Mouse (Mus musculus) heart, postnatal 0 days (tissue): ENCODE results near the gene Gm20431. TPM values are rescaled to one million over a fixed set of nuclear protein-coding genes. Genes with fewer than 3 reads are reported as not detected.

ENCODE experiments used
- ATAC-seq: fragments of 200-750 bp; cut with Nextera tagmentation; 2 replicates; pipeline ENCODE4 v1.8.0; 2017; ENCODE audit warnings: low read depth, moderate number of reproducible peaks, moderate library complexity; ENCODE audit not compliant: insufficient read depth
- DNase-seq: peaks from one replicate; pipeline ENCODE4 v3.0.0-alpha.2; 2016; ENCODE audit warnings: low spot score
- H3K27ac ChIP-seq: fragments of 300-500 bp; sonication (generic); 2 replicates; pipeline ENCODE4 v1.5.1; 2014; ENCODE audit warnings: low read depth, mild to moderate bottlenecking
- H3K27me3 ChIP-seq: fragments of 300-500 bp; sonication (generic); 2 replicates; pipeline ENCODE4 v1.6.1; 2014; ENCODE audit warnings: low read length, mixed read lengths; ENCODE audit not compliant: control insufficient read depth, insufficient read depth
- H3K36me3 ChIP-seq: fragments of 300-500 bp; sonication (generic); replicated peaks from 2 replicates; pipeline ENCODE4 v1.6.1; 2014; ENCODE audit warnings: low read length, mixed read lengths; ENCODE audit not compliant: control insufficient read depth, insufficient read depth
- H3K4me1 ChIP-seq: fragments of 300-500 bp; sonication (generic); 2 replicates; pipeline ENCODE4 v1.6.1; 2014; ENCODE audit warnings: antibody characterized with exemption; ENCODE audit not compliant: control insufficient read depth, insufficient read depth
- H3K4me2 ChIP-seq: fragments of 300-500 bp; sonication (generic); 2 replicates; pipeline ENCODE4 v1.6.1; 2014; ENCODE audit warnings: low read depth, mild to moderate bottlenecking, low read length, moderate library complexity
- H3K4me3 ChIP-seq: fragments of 300-500 bp; sonication (generic); 2 replicates; pipeline ENCODE4 v1.5.1; 2014; ENCODE audit warnings: low read depth, low read length
- H3K9ac ChIP-seq: fragments of 300-500 bp; sonication (generic); replicated peaks from 2 replicates; pipeline ENCODE4 v1.6.1; 2014; ENCODE audit warnings: low read depth, low read length, mixed read lengths
- H3K9me3 ChIP-seq: fragments of 300-500 bp; sonication (generic); replicated peaks from 2 replicates; pipeline ENCODE4 v1.6.1; 2016; ENCODE audit warnings: low read length; ENCODE audit not compliant: control insufficient read depth
- CTCF ChIP-seq: IDR thresholded peaks from 2 replicates; pipeline ENCODE4 v1.5.1; 2016; ENCODE audit warnings: antibody characterized with exemption, control low read depth, low read depth
- EP300 ChIP-seq: IDR thresholded peaks from 2 replicates; pipeline ENCODE4 v1.6.1; 2016; ENCODE audit warnings: antibody characterized with exemption, low read depth
- WGBS: fragments of 180-500 bp; shearing (Covaris S2); extraction: QIAGEN DNeasy Blood & Tissue Kit; methylation state at CpG from one replicate; pipeline ENCODE4 v1.1.7; 2014; 5-methylcytosine and 5-hydroxymethylcytosine counted together
- polyA plus RNA-seq: library from polyadenylated mRNA; unstranded; fragments of >200 nt; fragmentation: Nextera tagmentation; extraction: Ambion mirVana; gene quantifications from 2 replicates; pipeline ENCODE4 v1.2.1, GENCODE M21; 2015
- total RNA-seq: library from RNA; depleted of rRNA; stranded (reverse); fragments of >200 nt; gene quantifications from 2 replicates; pipeline ENCODE4 v1.2.3, GENCODE M21; 2014; ENCODE audit warnings: low replicate concordance

Gm20431 gene
- total and polyA plus RNA-seq, 2 experiments from 2014 or later: 5.1 to 5.8 TPM

GRCm38 (mm10) chr2:167597492-167598186 lies 63.7 kb downstream of the Gm20431 start:
- DNase-seq (peak; percentile 24), ATAC-seq (peak; percentile 18; the same call in 1 of the 2 replicates)
- H3K4me3 ChIP-seq: peak overlapping the region; percentile 12; the same call in 1 of the 2 replicates
- no peaks in the 10 kb centered on the region for H3K27me3 ChIP-seq
- peak overlapping the region; percentile 49 for H3K27ac ChIP-seq
- no peaks in the 10 kb centered on the region for H3K36me3 ChIP-seq
- peak overlapping the region; percentile 46 for H3K4me2 ChIP-seq
- TF ChIP-seq CTCF (no peak), EP300 (no peak)
- 41% methylated on average over 25 of the region's 40 CpGs for WGBS
- H3K4me1 ChIP-seq: peaks cover 13% of the 10 kb centered on the region
- peak overlapping the region; percentile 40 for H3K9ac ChIP-seq
- H3K9me3 ChIP-seq: no peaks in the 10 kb centered on the region

GRCm38 (mm10) chr2:167596726-167597491 lies 64.4 kb downstream of the Gm20431 start:
- TF ChIP-seq CTCF (no peak), EP300 (no peak)
- H3K9me3 ChIP-seq: no peaks in the 10 kb centered on the region
- peak overlapping the region; percentile 12; the same call in 1 of the 2 replicates for H3K4me3 ChIP-seq
- peak overlapping the region; percentile 46 for H3K4me2 ChIP-seq
- no peak for DNase-seq
- 48% methylated on average over 27 of the region's 27 CpGs for WGBS
- H3K27ac ChIP-seq: peak overlapping the region; percentile 49
- H3K9ac ChIP-seq: peak overlapping the region; percentile 40
- H3K4me1 ChIP-seq: peaks cover 13% of the 10 kb centered on the region
- no peak for ATAC-seq
- no peaks in the 10 kb centered on the region for H3K36me3 ChIP-seq
- H3K27me3 ChIP-seq: no peaks in the 10 kb centered on the region

GRCm38 (mm10) chr2:167596262-167596661 lies 65.0 kb downstream of the Gm20431 start:
- no peak overlapping the region for H3K4me3 ChIP-seq
- H3K4me2 ChIP-seq: no peak overlapping the region
- H3K4me1 ChIP-seq: peaks cover 13% of the 10 kb centered on the region
- WGBS: 54% methylated on average over 4 of the region's 4 CpGs
- DNase-seq (no peak), ATAC-seq (no peak)
- H3K9me3 ChIP-seq: no peaks in the 10 kb centered on the region
- H3K36me3 ChIP-seq: no peaks in the 10 kb centered on the region
- no peak for TF ChIP-seq EP300
- no peak for TF ChIP-seq CTCF
- H3K27me3 ChIP-seq: no peaks in the 10 kb centered on the region
- H3K27ac ChIP-seq: peak overlapping the region; percentile 77
- 0 out of 2 replicates have a peak overlapping the region, but pooled peaks have one; percentile 28 for H3K9ac ChIP-seq

DNA sequence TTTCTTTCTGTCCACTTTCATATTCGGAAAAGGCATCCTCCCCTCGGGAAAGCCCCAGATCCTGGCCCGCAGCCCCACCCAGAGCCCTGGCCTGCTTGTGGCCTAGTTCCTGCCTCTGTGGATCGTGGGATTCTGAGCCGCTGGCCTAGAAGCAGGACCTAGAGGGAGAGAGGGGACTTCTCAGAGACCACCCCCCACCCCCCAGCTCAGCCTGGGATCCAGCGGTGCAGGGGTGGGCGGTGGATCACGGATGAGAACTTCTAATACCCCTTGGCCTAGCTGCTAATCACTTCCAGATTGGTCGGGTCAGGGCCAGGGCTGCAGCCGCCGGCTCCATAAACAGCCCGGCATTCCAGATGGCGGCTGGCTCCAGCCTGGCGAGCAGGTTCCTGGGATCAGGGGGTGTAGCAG lies 65.5 kb downstream of the Gm20431 start:
- no peak for TF ChIP-seq EP300
- no peak for TF ChIP-seq CTCF
- Histone ChIP-seq H3K4me3 (no peak overlapping the region), H3K27me3 (no peaks in the 10 kb centered on the region), H3K9me3 (no peaks in the 10 kb centered on the region), H3K9ac (0 out of 2 replicates have a peak overlapping the region, but pooled peaks have one; percentile 28), H3K4me2 (no peak overlapping the region), H3K4me1 (peaks cover 13% of the 10 kb centered on the region), H3K27ac (peak overlapping the region; percentile 77), H3K36me3 (no peaks in the 10 kb centered on the region)
- ATAC-seq (no peak), DNase-seq (no peak)
- 52% methylated on average over 14 of the region's 14 CpGs for WGBS

- peak overlapping the region; percentile 77 for H3K27ac ChIP-seq
- no peaks in the 10 kb centered on the region for H3K36me3 ChIP-seq
- H3K9me3 ChIP-seq: no peaks in the 10 kb centered on the region
- DNase-seq (peak; percentile 93), ATAC-seq (peak; percentile 84)
- H3K4me1 ChIP-seq: peaks cover 13% of the 10 kb centered on the region
- H3K4me2 ChIP-seq: 0 out of 2 replicates have a peak overlapping the region, but pooled peaks have one; percentile 11
- no peak overlapping the region for H3K4me3 ChIP-seq
- no peak overlapping the region for H3K9ac ChIP-seq
- 18% methylated on average over 10 of the region's 10 CpGs for WGBS
- no peaks in the 10 kb centered on the region for H3K27me3 ChIP-seq
- TF ChIP-seq EP300 (peak; percentile 81), CTCF (peak; percentile 25)
Observed at GRCm38 (mm10) chr2:167594444-167594934, 66.8 kb downstream of the Gm20431 start.
